Mouse (Mus musculus) heart, adult 18-20 months (tissue): Measurements from ENCODE around the gene Cdkal1. TPM values are rescaled to one million over a fixed set of nuclear protein-coding genes. Genes with fewer than 3 reads are reported as not detected.

Experiments used
- DNase-seq, 2 experiments: peaks; one replicate each; pipeline ENCODE4 v3.0.0; 2021 to 2022; ENCODE audit warnings: mixed read lengths in 1 of 2
- total RNA-seq, 2 experiments: library from RNA; stranded (reverse); gene quantifications; 2 replicates each; pipeline ENCODE4 v1.2.3; 2021

The Cdkal1 gene
- total RNA-seq, 2 experiments from 2014 or later, result 25.8 to 32.5 TPM

GRCm38 (mm10) chr13:29627438-29628124, 227.9 kb downstream of the Cdkal1 start:
- DNase-seq, result peak; percentile 74 to 78

GRCm38 (mm10) chr13:29624929-29625328, 230.5 kb downstream of the Cdkal1 start:
- no peak for DNase-seq

DNA sequence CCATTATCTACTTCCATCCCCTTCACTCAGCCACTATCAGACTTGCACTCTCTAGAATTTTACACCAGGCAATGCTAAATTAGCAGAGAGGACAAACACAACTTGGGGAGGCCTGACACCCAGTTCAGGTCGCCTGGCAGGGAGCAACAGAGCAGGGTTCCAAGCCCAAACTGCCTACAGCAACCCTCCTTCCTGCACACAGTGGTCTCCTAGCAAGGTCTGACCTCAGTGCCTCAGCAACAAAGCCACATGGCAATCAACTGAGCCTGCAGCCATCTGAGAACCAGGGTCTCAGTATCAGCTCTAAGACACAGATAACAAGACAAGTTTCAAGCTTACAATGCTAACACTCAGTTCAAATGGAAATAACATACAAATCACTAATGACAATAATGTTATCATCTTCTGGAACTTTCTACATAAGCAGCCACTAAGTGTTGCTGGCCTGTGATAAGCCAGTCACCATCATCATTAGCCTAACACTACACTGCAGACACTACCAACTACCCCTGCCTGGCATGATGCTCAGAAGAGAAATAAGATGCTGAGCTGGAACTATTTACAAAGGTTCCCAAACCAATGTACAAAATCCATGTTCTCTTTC, 231.7 kb downstream of the Cdkal1 start:
- no peak for DNase-seq

- no peak for DNase-seq
These were observed 233.6 kb downstream of the Cdkal1 start for GRCm38 (mm10) chr13:29621881-29622280.

DNA sequence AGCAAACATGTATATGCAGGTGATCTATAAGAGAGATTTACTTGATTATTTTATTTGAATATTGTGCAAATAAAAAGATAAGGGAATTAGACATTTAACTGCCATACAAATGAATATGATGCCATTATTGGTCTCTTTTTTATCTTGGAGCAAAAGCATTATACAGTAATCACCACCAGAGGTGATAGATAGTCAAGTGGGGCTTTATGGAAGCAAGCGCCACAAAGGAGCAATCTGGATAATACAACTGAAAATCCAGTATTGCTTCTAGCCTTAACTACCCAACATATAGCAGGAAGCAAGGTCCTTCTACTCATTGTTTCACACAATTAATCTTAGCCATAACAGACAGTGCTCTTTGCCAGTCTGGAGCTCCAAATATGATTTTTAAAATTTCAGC, 234.1 kb downstream of the Cdkal1 start:
- DNase-seq, result no peak

GRCm38 (mm10) chr13:29620826-29621225, 234.6 kb downstream of the Cdkal1 start:
- DNase-seq, result no peak

DNA sequence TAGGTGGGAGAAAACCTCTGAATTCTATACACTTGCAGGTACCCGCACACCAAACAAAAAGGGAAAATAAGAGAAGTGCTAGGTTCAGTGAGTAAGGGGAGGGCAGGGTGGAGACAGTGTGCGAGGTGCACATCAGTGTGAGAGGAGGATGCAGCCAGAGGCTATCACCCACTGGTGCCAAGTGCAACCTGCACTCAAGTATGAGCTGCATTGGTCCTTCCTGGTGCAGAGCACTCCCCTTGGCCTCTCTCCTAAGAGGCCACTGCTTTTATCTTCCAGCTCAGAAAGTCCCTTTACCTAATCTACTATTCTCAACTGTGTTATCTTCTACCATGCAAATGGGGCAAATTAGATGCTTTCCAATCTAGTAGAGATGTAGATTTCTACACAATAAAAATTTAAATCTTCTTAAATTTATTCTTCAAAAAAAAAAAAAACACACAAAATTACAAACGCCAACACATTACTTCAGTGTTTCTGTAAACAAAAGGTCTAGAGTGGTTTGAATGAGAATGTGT, 238.8 kb downstream of the Cdkal1 start:
- no peak for DNase-seq

DNA sequence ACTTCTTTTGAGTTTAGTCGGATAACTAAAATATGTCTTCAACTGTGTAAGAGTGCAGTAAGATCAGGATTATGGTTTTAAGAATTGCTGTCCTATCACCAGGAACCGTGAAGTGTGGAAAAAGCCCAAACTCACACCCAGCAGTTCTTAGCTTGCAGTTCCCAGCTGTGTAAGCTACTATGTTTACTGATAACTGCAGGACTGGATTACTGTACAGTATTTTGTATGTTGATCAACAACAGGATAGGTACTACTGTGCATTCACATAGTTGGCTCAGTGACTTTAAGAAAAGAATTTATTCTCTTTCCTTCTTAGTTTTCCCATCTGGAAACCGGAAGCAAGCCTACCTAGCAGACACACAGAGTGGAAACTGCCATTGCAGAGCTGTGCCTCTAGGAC, 239.5 kb downstream of the Cdkal1 start:
- no peak for DNase-seq

DNA sequence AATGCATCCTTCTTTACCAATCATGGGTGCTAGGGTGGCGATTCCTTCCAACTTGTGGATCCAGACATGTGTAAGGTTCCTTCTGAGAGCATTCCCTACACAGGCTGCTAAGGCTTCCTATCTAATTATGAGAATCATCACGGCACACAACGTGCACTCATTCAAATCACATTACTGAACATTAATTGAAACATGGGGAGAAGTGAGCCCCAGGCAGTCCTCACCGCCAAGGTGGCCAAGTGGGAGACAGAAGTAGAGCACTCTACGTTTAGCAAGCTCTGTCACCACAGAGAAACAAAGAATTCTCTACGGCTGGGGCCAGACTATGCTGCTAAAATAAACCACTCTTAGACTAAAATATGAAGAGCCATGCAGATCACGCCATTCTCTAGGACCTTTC, 240.4 kb downstream of the Cdkal1 start:
- no peak for DNase-seq

DNA sequence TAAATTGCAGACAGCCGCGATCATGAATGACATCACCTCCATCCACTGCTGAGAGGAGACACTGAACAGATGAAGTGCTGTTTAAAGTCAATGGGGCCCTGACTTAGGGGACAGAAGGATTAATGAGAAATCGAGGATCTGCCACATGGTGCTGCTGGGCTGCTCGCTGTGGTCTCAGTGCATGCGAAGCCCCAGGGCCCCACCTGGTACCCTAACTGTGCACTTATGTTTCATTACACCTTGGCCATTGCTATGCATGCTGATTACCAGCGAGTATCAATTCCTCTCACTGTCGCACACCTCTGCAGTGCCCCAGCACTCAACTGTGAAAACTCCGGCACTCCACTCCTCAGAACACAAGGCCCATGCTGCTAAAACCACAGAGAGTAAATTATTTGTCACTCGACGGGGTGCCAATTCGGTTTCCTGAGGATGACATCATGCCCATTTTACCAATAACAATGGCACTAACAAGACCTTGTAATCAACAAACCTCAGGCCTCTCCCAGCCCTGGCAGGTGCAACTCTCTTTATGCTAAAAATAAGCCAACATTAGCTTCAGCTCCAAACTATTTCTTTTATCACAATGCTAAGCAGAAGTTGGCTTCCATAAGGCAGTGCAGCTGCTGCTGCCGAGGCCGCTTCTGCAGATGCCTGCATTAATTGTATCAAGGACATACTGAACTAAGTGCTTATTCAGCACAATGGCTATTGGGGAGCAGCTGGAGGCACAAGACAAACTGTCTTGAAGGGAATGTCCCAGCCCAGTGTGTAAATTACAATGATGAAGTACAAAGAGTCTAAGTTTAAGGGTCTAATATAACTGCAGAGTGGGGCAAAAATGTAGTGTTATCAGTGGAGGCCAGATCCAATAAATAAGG, 245.2 kb downstream of the Cdkal1 start:
- peak; percentile 43 to 60 for DNase-seq

- no peak for DNase-seq
These were observed 246.0 kb downstream of the Cdkal1 start for GRCm38 (mm10) chr13:29609441-29609840.

DNA sequence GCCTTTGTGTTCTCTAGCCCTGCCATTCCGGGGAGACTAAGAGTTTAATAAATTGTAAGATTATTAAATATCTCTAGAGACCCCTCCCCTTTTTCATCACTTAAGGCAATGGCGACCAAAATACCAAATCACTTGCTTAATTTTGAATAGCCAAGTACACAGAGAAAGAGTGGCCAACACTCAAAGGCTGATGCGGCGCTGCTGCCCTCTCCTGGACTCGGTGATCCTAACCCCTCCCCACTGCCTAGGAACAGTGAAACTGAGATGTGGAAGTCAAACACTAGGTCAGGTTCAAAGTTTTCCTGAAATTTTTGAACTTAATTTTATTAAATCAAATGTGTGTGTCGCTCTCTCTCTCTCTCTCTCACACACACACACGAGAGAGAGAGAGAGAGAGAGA, 251.2 kb downstream of the Cdkal1 start:
- DNase-seq, result peak; percentile 40 to 79

- DNase-seq, result no peak
These were observed 251.9 kb downstream of the Cdkal1 start for GRCm38 (mm10) chr13:29603597-29603996.

- DNase-seq, result no peak
These were observed 254.4 kb downstream of the Cdkal1 start for GRCm38 (mm10) chr13:29601033-29601432.

DNA sequence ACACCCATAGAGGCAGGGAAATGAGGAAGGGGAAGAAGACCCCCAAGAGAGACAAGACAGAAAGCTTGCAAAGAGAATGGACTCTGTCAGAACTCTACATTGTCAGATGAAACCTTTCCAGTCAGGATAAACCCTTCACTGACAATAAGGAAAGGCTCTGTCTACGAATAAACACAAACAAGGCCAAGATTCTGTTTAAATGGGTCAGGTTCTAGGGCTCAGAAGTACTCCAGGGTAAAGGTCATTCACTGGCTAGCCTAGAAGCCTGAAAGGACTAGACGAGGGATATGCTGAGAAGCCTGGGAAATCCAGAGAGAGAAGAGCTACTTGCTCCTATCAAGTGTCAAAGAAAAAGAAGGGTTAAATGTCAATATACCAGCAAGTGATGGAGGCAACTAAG, 255.8 kb downstream of the Cdkal1 start:
- no peak for DNase-seq

DNA sequence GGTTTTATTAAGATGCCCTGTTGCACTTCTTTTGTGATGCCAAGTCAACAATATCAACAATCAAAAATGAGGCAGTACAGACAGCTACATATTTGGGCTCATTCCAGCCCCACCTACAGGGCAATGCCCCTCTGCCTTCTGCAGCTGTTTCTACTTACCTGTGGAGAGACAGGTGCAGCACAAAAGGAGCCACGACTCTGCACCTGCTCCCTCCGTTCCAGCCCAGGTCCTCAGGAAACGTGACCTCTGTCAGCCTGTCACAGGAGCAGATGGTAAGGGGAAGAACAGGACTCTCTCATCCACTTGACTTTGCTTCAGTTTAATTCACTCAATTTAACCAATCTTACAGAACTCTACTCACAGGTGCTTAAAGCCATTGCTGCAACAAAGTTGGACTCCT, 258.7 kb downstream of the Cdkal1 start:
- DNase-seq, result no peak

DNA sequence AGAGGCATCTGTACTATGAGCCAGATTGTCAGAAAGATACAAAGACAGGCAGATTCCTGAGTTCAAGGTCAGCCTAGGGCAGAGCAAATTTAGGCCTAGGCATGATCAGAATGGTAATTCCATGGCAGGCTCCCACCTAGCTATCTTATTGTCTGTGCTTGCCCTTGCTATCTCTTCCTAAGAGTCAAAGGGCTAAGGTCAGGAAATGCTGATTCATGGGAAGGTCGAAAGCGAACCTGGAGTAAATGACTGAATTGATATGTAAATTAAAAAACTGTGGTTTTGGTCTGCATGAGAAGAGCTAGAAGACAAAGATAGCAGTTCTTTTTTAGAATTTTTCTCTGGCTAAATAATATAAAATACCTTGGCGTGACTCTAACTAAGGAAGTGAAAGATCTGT, 262.4 kb downstream of the Cdkal1 start:
- DNase-seq, result no peak

DNA sequence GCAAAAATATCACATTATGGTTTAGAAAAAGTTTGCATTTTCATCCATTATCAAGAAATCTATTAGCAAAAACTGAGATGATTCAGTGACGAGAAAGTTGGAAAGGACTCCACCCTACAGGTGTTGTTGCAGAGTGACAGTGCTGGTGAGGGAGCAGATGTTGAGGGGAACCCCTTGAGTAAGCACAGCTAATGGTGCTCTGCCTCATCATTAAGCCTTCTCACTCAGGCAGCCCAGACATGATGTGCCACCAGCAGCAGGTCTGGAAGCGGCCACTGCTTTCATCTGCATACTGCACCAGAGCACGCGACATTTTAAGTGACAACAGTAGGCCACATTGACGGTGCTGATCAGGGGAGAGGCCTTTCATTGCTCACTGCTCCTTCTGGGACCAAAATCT, 264.8 kb downstream of the Cdkal1 start:
- DNase-seq, result no peak

DNA sequence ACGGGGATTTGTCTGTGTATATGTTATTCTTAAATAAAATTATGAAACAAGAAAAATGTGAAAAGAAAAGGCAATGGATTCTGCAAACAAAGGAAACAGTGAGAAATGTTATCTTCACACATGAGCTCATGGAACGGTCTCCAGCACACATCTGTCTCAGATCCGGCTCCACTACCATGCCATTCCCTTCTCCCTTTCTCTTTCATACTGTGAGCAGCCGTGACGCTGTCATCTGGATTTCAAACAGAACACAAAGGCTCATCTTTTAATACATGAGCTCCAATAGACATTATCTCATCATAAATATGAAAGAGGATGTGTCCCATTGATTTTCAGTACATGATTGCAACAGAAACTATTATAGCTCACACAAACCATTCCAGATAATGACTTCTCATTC, 265.3 kb downstream of the Cdkal1 start:
- no peak for DNase-seq

DNA sequence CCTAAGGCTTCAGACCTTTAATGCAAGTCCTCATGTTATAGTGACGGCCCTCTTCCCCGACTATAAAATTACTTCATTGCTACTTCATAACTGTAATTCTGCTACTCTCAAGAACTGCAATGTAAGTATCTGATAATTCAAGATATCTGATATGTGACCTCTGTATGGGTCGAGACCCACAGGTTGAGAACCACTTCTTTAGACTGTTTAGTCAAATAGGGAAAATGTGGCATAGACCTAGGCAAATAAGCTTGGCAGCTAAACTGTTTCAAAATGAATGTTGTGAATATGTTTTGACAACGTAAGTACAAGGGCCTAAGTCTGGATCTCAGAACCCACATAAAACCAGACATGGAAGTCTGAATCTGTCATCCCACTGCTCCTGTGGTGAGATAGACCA, 266.8 kb downstream of the Cdkal1 start:
- DNase-seq, result no peak

GRCm38 (mm10) chr13:29581762-29582700, 273.4 kb downstream of the Cdkal1 start:
- no peak for DNase-seq

DNA sequence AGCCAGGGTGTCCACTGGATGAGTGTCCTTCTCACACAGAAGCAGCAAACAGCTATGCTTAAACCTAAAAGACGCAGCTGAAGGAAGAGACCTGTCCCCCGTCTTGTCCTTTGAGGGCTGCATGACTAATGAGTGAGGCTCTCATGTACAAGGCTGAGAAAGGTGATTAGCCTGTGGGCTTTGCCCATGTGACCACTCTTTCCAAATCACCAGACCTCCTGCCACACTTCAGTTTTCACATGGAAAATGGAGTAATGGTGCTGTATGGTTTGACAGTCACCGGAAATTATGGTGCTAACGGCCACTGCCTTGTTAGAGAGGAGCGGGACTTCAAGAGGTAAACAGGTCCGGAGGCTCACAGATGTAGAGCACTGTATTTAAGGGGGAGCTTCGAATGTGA, 274.7 kb downstream of the Cdkal1 start:
- DNase-seq, result no peak
